In genomic region chr1:135708369-135708768, GRCm38 (mm10) we compare ENCODE assay signal across 13 mouse cellular contexts. TPM values are rescaled to one million over a fixed set of nuclear protein-coding genes. Genes with fewer than 3 reads are reported as not detected.
A peak's percentile ranks its signal among the peaks of the same experiment; 100 is the strongest.
DNase-seq lines count a peak whose midpoint lies in the region; ATAC-seq and TF ChIP-seq lines count a peak whose summit lies in the region.
"Had no signal": no experiment of that assay in that cellular context is flagged by ENCODE, and none has a peak within 500 bp of the region (broad histone marks: within the 10 kb centered on the region; RNA-seq: fewer than 3 reads in every experiment).

No protein-coding gene starts in this region.

- no peak for DNase-seq in hindbrain, embryonic 10.5 days (ENCODE audit: low spot score)
- no peak for DNase-seq in hindbrain, embryonic 11.5 days (ENCODE audit: low spot score)
- peak; percentile 84 for DNase-seq in A20 (ENCODE audit: low read depth, low spot score)
- no peak for DNase-seq in ES-E14 (ENCODE audit: low read depth, low spot score)
- no peak for DNase-seq in liver, embryonic 14.5 days (ENCODE audit: low read depth in 3 of 3, low spot score in 3 of 3)
- no peak for DNase-seq in cerebellum, adult 11-12 months
- DNase-seq in cerebellum, postnatal 14 days, result no peak
- DNase-seq: adrenal gland, postnatal 10 days; cerebellum, adult 11 months; kidney, postnatal 14 days; lung, postnatal 4 days had no signal

- no peak overlapping the region for H3K9ac ChIP-seq in hindbrain, embryonic 11.5 days (ENCODE audit: low read depth, low read length)
- peak overlapping the region; percentile 80 for H3K9ac ChIP-seq in ES-E14 (ENCODE audit: insufficient read depth, low read depth, low read length, poor library complexity, severe bottlenecking)
- H3K9ac ChIP-seq in liver, embryonic 14.5 days (replicated peaks), result no peak overlapping the region
- H3K9ac ChIP-seq: embryonic facial prominence, embryonic 12.5 days had no signal

- H3K27ac ChIP-seq in hindbrain, embryonic 10.5 days, result no peak overlapping the region
- no peak overlapping the region for H3K27ac ChIP-seq in hindbrain, embryonic 11.5 days (ENCODE audit: low read depth, low read length)
- H3K27ac ChIP-seq in ES-E14 (ENCODE audit: insufficient read depth, low read depth, low read length, poor library complexity, severe bottlenecking), result no peak overlapping the region
- H3K27ac ChIP-seq in liver, embryonic 14.5 days, result no peak overlapping the region
- H3K27ac ChIP-seq: embryonic facial prominence, embryonic 12.5 days had no signal

- no peak for TF ChIP-seq CTCF in liver, embryonic 14.5 days (IDR thresholded peaks at IDR 0.05; ENCODE audit: low read depth)

- ATAC-seq in hindbrain, embryonic 11.5 days (ENCODE audit: low FRiP score), result no peak
- ATAC-seq in liver, embryonic 14.5 days (ENCODE audit: insufficient read depth), result no peak

- H3K9me3 ChIP-seq in hindbrain, embryonic 10.5 days, result no peaks in the 10 kb centered on the region
- H3K9me3 ChIP-seq in hindbrain, embryonic 11.5 days (ENCODE audit: control insufficient read depth, low read length), result no peaks in the 10 kb centered on the region
- H3K9me3 ChIP-seq in ES-E14 (ENCODE audit: control insufficient read depth, insufficient read depth, low read depth, low read length), result no peaks in the 10 kb centered on the region
- no peaks in the 10 kb centered on the region for H3K9me3 ChIP-seq in liver, embryonic 14.5 days (ENCODE audit: control insufficient read depth, low read length)
- H3K9me3 ChIP-seq: embryonic facial prominence, embryonic 12.5 days had no signal

- H3K27me3 ChIP-seq in hindbrain, embryonic 10.5 days (ENCODE audit: insufficient read depth, poor library complexity, severe bottlenecking), result no peaks in the 10 kb centered on the region
- no peaks in the 10 kb centered on the region for H3K27me3 ChIP-seq in hindbrain, embryonic 11.5 days (ENCODE audit: control insufficient read depth, insufficient read depth, low read length)
- no peaks in the 10 kb centered on the region for H3K27me3 ChIP-seq in liver, embryonic 14.5 days (ENCODE audit: control insufficient read depth, insufficient read depth, low read length)
- H3K27me3 ChIP-seq: embryonic facial prominence, embryonic 12.5 days had no signal

- TF ChIP-seq EP300 in liver, embryonic 14.5 days (IDR thresholded peaks at IDR 0.05; ENCODE audit: low read depth), result no peak

- no peak overlapping the region for H3K4me2 ChIP-seq in hindbrain, embryonic 11.5 days (replicated peaks; ENCODE audit: low read depth, low read length)
- peak overlapping the region; percentile 45 for H3K4me2 ChIP-seq in liver, embryonic 14.5 days (ENCODE audit: low read depth)
- H3K4me2 ChIP-seq: embryonic facial prominence, embryonic 12.5 days had no signal

- peak overlapping the region; percentile 24; the same call in 1 of the 2 replicates for H3K4me3 ChIP-seq in hindbrain, embryonic 10.5 days
- no peak overlapping the region for H3K4me3 ChIP-seq in hindbrain, embryonic 11.5 days (ENCODE audit: low read depth, low read length)
- peak overlapping the region; percentile 76 to 84 for H3K4me3 ChIP-seq in ES-E14 (ENCODE audit: insufficient read depth in 1 of 2, low read depth in 1 of 2, low read length in 2 of 2, poor library complexity in 1 of 2, severe bottlenecking in 1 of 2)
- H3K4me3 ChIP-seq in liver, embryonic 14.5 days (ENCODE audit: insufficient read depth in 1 of 2, low read depth in 2 of 2, low read length in 2 of 2), result peak overlapping the region in 1 of 2 experiments; percentile 34; a peak in 1 of 4 replicates
- H3K4me3 ChIP-seq: embryonic facial prominence, embryonic 12.5 days had no signal

- in situ Hi-C loops in ES-E14 (cut with MboI; ENCODE audit: low sequenced_read_pairs in 2 of 2, unreplicated experiment in 2 of 2), result no loop called here

- WGBS in hindbrain, embryonic 10.5 days, result 53% methylated on average over 4 of the region's 4 CpGs
- 54% methylated on average over 4 of the region's 4 CpGs for WGBS in hindbrain, embryonic 11.5 days
- 38% methylated on average over 4 of the region's 4 CpGs for WGBS in liver, embryonic 14.5 days (ENCODE audit: insufficient replicate concordance)

- no peaks in the 10 kb centered on the region for H3K36me3 ChIP-seq in hindbrain, embryonic 10.5 days
- H3K36me3 ChIP-seq in hindbrain, embryonic 11.5 days (ENCODE audit: control insufficient read depth, insufficient read depth, low read length), result no peaks in the 10 kb centered on the region
- H3K36me3 ChIP-seq in ES-E14 (ENCODE audit: control insufficient read depth, insufficient read depth, low read length, poor library complexity, severe bottlenecking), result no peaks in the 10 kb centered on the region
- no peaks in the 10 kb centered on the region for H3K36me3 ChIP-seq in liver, embryonic 14.5 days (replicated peaks; ENCODE audit: control insufficient read depth, insufficient read depth, low read depth)
- H3K36me3 ChIP-seq: embryonic facial prominence, embryonic 12.5 days had no signal

- peaks cover 3% of the 10 kb centered on the region; the same call in 1 of the 2 replicates for H3K4me1 ChIP-seq in hindbrain, embryonic 10.5 days (replicated peaks)
- no peaks in the 10 kb centered on the region for H3K4me1 ChIP-seq in hindbrain, embryonic 11.5 days (replicated peaks; ENCODE audit: control insufficient read depth, insufficient read depth, low read length)
- no peaks in the 10 kb centered on the region; a peak in 1 of 4 replicates for H3K4me1 ChIP-seq in ES-E14 (ENCODE audit: control insufficient read depth in 2 of 2, insufficient read depth in 2 of 2, low read length in 2 of 2, poor library complexity in 1 of 2)
- peaks cover 0 to 5% of the 10 kb centered on the region in 2 experiments; a peak in 2 of 4 replicates for H3K4me1 ChIP-seq in liver, embryonic 14.5 days (replicated peaks; ENCODE audit: control insufficient read depth in 2 of 2, insufficient read depth in 2 of 2, low read length in 1 of 2)
- H3K4me1 ChIP-seq: embryonic facial prominence, embryonic 12.5 days had no signal

TF ChIP-seq in ES-E14, 5 proteins besides CTCF, POLR2A, EP300 and RAD21:
- no peak for TF ChIP-seq HCFC1 (IDR thresholded peaks at IDR 0.05; ENCODE audit: borderline replicate concordance, insufficient read depth, low read length)
- peak; percentile 85 for TF ChIP-seq CHD2 (IDR thresholded peaks at IDR 0.05; ENCODE audit: low read depth, low read length)

RNA-seq across cellular contexts. Expression of gene Csrp1, which starts 11.5 kb away (rescaled TPM):
- polyA plus RNA-seq in hindbrain, embryonic 10.5 days (2016; fragmentation: Nextera tagmentation; extraction: Ambion mirVana), result 51.0 and 56.2 TPM in 2 replicates
- polyA plus RNA-seq in hindbrain, embryonic 11.5 days (2014; fragmentation: Nextera tagmentation; extraction: Ambion mirVana), result 42.2 and 42.8 TPM in 2 replicates
- 91.6 and 131 TPM in 2 replicates for total RNA-seq in ES-E14 (2012; rRNA removed)
- polyA plus RNA-seq in liver, embryonic 14.5 days (2012; rRNA removed), result 35.7 and 38.2 TPM in 2 replicates
- 33.8 and 34.7 TPM in 2 replicates for polyA plus RNA-seq in liver, embryonic 14.5 days (2014; fragmentation: Nextera tagmentation; extraction: Ambion mirVana)

RNA-seq across cellular contexts. Expression of gene Phlda3, which starts 57.5 kb away (rescaled TPM):
- 19.3 and 21.7 TPM in 2 replicates for polyA plus RNA-seq in hindbrain, embryonic 10.5 days (2016; fragmentation: Nextera tagmentation; extraction: Ambion mirVana)
- polyA plus RNA-seq in hindbrain, embryonic 11.5 days (2014; fragmentation: Nextera tagmentation; extraction: Ambion mirVana), result 18.2 and 18.6 TPM in 2 replicates
- total RNA-seq in ES-E14 (2012; rRNA removed), result 51.1 and 70.7 TPM in 2 replicates
- polyA plus RNA-seq in liver, embryonic 14.5 days (2012; rRNA removed), result 3.2 TPM in 2 replicates
- polyA plus RNA-seq in liver, embryonic 14.5 days (2014; fragmentation: Nextera tagmentation; extraction: Ambion mirVana), result 4.5 and 5.2 TPM in 2 replicates
- total RNA-seq: hematopoietic stem cell, adult 5-6 weeks had no signal
